Mouse (Mus musculus) gastrocnemius, postnatal 25 days (tissue): ENCODE data around the gene 1600002K03Rik. TPM values are rescaled to one million over a fixed set of nuclear protein-coding genes. Genes with fewer than 3 reads are reported as not detected.
A peak's percentile ranks its signal among the peaks of the same experiment; 100 is the strongest.

Experiments
- DNase-seq: peaks from one replicate; pipeline ENCODE4 v3.0.0; 2022
- total RNA-seq, 2 experiments: library from RNA; stranded (reverse); gene quantifications; 1 replicate in 1 of 2; 2 replicates in 1 of 2; pipeline ENCODE4 v1.2.3; 2021

The 1600002K03Rik gene
- total RNA-seq, 2 experiments from 2014 or later = 5.1 to 5.9 TPM

- DNase-seq = peak; percentile 96
These were observed 31.5 kb upstream of the 1600002K03Rik start for GRCm38 (mm10) chr10:80141243-80141642.

DNA sequence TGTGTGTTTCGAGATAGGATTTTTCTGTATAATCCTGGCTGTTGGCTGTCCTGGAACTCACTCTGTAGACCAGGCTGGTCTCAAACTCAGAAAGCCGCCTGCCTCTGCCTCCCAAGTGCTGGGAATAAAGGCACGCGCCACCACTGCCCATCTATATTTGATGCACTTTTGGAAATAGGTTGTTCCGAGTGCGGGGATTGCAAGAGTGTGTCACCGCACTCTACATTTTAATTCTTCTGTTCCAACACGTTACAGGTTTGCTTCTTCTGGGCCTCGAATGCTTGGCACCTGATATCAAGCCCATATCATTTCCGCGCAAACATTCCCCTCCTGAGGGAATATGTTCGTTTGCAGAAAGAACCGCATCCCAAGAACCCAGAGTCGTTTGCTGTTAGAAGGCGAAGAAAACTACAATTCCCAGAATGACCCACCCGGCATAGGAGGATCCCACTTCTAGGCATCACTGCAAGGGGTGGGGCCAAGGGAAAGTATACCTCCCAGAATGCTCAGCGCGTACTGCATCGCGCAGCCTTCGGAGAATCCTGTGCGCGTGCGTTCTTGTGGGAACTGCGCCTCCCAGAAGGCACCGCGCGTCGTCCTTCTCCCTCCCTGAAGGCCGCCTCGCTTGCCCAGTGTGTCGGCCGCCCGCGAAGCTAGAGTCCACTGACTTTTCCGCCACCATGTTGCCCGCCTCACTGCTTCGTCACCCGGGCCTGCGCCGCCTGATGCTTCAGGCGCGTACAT, 30.8 kb upstream of the 1600002K03Rik start:
- peak; percentile 94 for DNase-seq

DNA sequence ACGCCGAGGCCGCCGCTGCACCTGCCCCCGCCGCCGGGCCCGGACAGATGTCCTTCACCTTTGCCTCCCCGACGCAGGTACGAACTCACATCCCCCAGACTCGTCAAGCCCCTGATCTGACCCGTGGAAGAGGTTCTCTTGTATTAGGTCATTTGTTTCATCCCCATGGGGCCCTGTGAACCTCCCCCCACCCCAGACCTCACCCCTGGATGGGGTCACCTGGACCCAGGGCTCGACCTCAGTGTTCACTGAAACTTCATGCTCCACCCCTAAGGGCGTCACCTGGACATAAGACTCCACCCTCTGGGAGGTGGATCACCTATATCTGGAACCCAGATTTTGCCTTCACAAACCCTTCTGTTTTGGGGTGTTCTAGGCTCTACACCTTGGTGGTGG, 30.2 kb upstream of the 1600002K03Rik start:
- no peak for DNase-seq

GRCm38 (mm10) chr10:80143664-80144063, 29.1 kb upstream of the 1600002K03Rik start:
- no peak for DNase-seq

GRCm38 (mm10) chr10:80144159-80144558, 28.6 kb upstream of the 1600002K03Rik start:
- no peak for DNase-seq

GRCm38 (mm10) chr10:80144864-80145838, 27.6 kb upstream of the 1600002K03Rik start:
- peak; percentile 69 for DNase-seq

DNA sequence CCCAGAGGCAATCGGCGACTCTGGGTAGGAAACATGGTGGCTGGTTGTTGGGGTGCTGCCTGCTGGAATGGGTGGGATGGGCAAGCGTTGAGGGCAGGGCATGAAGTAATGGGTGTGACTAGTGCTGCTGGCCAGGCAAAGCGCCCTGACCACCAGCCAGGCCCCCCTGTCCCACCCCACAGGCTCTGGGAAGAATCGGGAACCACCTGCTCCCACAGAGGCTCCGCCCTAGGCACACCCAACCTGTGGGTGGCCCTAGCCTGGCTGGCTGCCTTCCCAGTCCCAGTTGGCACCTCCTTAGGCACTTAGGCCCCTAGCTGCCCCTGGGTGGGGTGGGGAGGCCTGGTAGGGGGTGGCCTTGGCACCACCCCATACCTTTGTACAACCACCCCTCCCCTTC, 26.8 kb upstream of the 1600002K03Rik start:
- DNase-seq = peak; percentile 60

GRCm38 (mm10) chr10:80146568-80147011, 26.2 kb upstream of the 1600002K03Rik start:
- peak; percentile 65 for DNase-seq

GRCm38 (mm10) chr10:80147146-80147718, 25.5 kb upstream of the 1600002K03Rik start:
- DNase-seq = no peak

DNA sequence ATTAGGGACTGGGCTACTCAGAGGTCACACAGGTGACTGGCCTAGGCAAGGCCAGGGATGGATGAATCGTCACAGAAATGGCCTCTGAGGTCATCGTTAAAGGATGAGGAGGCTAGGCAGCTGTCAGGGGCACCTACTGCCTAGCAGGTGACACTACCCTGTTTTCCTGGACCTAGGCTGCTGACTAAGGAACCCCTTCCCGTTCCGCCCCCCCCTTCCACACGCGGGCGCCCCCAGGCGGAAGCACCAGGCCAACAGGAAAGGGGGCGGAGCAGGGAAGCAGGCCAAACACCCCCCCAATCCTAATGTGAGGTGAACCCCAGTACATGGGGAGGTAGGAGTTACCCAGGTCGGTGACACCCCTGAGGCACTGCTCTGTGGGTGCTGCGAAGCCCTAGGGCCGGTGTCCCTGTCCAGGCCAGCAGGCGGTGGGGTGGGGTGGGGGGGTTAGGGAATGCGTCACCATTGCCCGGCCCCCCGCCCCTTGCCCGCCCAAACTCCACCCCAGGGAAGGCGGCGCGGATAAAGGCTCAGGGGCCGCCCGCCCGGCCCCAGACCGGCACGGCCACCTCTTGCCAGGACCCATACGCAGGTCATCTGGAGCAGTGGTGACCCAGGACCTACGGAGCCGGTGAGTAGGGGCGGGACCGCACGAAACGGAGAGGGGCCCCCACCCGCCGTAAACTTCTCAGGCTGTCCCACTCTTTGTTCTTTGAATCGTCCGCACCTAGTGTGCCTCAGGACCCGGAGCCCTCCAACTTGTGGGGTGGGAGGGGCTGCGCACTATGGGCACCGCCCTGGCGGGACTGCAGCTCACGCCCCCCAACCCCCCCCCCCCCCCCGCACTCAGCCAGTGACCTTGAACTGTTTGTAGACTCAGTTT, 24.8 kb upstream of the 1600002K03Rik start, which contains the start of gene Midn:
Midn (plus strand) TSS at position 554 of the 883 bp plus-strand sequence.
- peak; percentile 90 for DNase-seq

- peak; percentile 94 for DNase-seq
These were observed 24.0 kb upstream of the 1600002K03Rik start for GRCm38 (mm10) chr10:80148610-80149290.

DNA sequence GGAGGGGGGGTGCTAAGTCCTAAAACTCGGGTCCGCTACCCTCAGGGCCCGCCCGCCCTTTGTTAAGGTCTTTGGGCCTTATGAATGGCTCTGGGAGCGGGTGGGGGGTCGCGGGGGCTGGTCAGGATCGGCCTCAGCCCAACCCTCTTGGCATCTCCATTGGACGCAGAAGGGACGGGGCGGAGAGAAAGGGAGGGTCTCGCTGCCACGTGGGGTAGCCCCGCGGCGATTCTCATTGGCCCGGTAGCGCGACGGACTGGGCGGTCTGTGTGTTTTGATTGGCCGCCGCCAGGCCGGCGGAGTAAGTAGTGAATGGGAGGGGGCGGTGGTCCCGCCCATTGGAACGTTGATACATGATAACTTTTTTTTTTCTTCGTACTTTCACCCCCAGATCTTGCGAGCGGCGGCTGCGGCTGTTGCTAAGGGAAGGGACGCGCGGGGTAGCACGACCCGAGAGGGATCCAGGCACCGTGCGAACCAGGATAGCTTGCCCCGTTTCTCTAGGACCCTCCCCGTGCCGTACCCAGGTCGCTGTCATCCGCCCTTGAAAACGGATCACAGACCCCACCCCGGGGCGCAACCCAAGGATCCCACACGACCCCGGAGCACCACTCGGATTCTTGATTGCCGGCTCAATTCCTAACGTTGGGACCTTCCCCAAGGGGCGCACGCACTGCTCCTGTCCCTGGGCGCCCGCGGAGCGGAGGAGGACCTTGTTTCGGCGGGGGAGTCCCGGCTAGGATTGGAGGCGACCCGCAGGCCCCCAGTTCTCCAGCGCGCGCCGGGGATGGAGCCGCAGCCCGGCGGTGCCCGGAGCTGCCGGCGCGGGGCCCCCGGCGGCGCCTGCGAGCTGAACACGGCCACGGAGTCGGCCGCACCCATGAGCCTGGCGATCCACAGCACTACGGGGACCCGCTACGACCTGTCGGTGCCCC, 23.2 kb upstream of the 1600002K03Rik start:
- DNase-seq = peak; percentile 98

DNA sequence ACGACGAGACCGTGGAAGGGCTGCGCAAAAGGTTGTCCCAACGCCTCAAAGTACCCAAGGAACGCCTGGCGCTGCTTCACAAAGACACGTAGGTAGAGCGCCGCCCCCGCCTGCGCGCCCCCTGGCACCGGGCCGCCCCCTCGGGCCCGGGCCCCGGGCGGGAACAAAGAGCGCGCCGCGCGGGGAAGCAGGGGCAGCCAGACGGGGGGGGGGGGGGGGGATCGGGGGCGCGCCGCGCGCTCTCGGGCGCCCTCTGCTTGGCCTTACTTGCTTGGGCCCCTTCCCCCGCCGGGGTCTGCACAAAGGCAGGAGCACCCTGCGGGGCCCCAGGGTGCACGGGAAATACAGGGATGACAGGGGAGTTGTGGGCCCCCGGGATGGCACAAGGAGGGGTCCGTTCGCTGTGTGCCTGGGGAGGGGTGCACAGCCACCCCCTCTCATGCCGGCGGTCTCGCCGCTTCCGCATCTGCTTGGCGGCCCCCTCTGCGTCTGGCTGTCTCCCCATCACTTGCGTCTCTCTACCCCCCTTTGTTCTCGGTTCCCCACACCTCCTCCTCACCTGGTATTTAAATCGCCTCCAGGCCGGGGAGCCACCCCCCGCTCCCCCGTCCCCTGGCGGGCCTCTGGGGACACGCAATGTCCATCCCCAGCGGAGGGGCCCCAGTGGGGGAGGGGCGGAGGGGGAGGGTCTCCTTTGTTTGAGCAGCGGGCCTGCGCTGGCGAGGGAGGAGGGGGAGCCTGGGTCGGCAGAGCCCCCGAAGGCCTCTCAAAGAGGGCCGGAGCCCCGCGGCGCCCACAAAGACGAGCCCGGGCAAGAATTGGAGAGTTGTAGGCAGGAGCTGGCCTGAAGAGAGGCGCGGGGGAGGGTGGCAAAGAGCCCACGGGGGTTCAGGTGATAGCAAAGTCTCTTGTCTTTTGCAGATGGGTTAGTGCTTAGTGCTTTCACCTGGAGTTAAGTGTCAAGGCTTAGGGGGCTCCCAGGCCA, 22.2 kb upstream of the 1600002K03Rik start:
- DNase-seq = peak; percentile 53

- peak; percentile 60 for DNase-seq
These were observed 21.3 kb upstream of the 1600002K03Rik start for GRCm38 (mm10) chr10:80151211-80152034.

GRCm38 (mm10) chr10:80152071-80152872, 20.5 kb upstream of the 1600002K03Rik start:
- DNase-seq = peak; percentile 53

- no peak for DNase-seq
These were observed 19.9 kb upstream of the 1600002K03Rik start for GRCm38 (mm10) chr10:80152873-80153260.
